Mouse (Mus musculus): Measurements from ENCODE around the gene Ccser1.

GRCm38 (mm10) chr6:62066363-62067023, 886.4 kb downstream of the Ccser1 start:
- TF ChIP-seq GATA1 (IDR thresholded peaks at IDR 0.05; ENCODE audit: low read length) (no peak), TAL1 (IDR thresholded peaks at IDR 0.05; ENCODE audit: low read length) (no peak)
